Comparison of ENCODE assay signal across 32 mouse cellular contexts in the genomic region with DNA sequence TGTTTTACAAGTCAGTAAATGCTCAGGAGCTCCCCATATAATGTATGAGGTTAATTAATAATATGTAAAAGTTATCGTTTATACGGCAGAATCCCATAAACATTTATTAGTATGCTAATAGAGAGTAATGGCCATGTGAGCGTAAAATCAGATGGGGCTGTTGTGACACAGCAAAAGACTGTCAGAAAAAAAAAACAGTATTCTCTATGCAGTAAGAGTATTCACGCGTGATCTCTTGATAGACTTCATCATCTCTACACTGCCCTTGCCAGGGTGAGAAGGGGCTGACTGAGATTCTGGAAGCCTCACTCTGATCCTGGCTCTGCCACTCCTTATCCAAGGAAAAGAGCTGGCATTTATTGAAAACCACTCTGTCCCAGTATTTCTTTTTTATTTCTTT.
"Had no signal": no experiment of that assay in that cellular context is flagged by ENCODE, and none has a peak within 500 bp of the region (broad histone marks: within the 10 kb centered on the region; RNA-seq: fewer than 3 reads in every experiment).

No protein-coding gene starts in this region.

- H3K9me3 ChIP-seq: limb, embryonic 10.5 days; limb, embryonic 12.5 days; limb, embryonic 13.5 days; limb, embryonic 15.5 days; liver, embryonic 12.5 days; liver, embryonic 13.5 days; liver, embryonic 15.5 days; lung, embryonic 15.5 days; megakaryocyte, embryonic 14.5 days; midbrain, embryonic 10.5 days; midbrain, embryonic 12.5 days; midbrain, embryonic 13.5 days; midbrain, embryonic 15.5 days had no signal

- H3K4me2 ChIP-seq: limb, embryonic 12.5 days; limb, embryonic 13.5 days; limb, embryonic 15.5 days; liver, embryonic 11.5 days; liver, embryonic 12.5 days; liver, embryonic 13.5 days; liver, embryonic 15.5 days; lung, embryonic 14.5 days; lung, embryonic 15.5 days; midbrain, embryonic 11.5 days; midbrain, embryonic 12.5 days; midbrain, embryonic 13.5 days; midbrain, embryonic 15.5 days had no signal

- H3K9ac ChIP-seq: limb, embryonic 12.5 days; limb, embryonic 13.5 days; limb, embryonic 15.5 days; liver, embryonic 12.5 days; liver, embryonic 13.5 days; liver, embryonic 14.5 days; liver, embryonic 15.5 days; liver, postnatal 0 days; lung, embryonic 14.5 days; lung, embryonic 15.5 days; midbrain, embryonic 12.5 days; midbrain, embryonic 13.5 days; midbrain, embryonic 15.5 days had no signal

- H3K27me3 ChIP-seq: liver, embryonic 12.5 days; liver, embryonic 13.5 days; liver, embryonic 15.5 days; lung, embryonic 15.5 days; midbrain, embryonic 13.5 days; midbrain, embryonic 15.5 days had no signal

- H3K4me3 ChIP-seq: left cerebral cortex, adult 2 months; limb, embryonic 10.5 days; limb, embryonic 12.5 days; limb, embryonic 13.5 days; limb, embryonic 15.5 days; liver, embryonic 12.5 days; liver, embryonic 13.5 days; liver, embryonic 15.5 days; lung, embryonic 15.5 days; megakaryocyte, embryonic 14.5 days; midbrain, embryonic 10.5 days; midbrain, embryonic 12.5 days; midbrain, embryonic 13.5 days; midbrain, embryonic 15.5 days; myocyte had no signal

- H3K36me3 ChIP-seq: limb, embryonic 10.5 days; limb, embryonic 12.5 days; limb, embryonic 13.5 days; limb, embryonic 15.5 days; liver, embryonic 12.5 days; liver, embryonic 13.5 days; liver, embryonic 15.5 days; lung, embryonic 15.5 days; midbrain, embryonic 10.5 days; midbrain, embryonic 12.5 days; midbrain, embryonic 13.5 days; midbrain, embryonic 15.5 days had no signal

- ATAC-seq: liver, embryonic 12.5 days; liver, postnatal 0 days; lung, postnatal 0 days; midbrain, embryonic 13.5 days; midbrain, embryonic 15.5 days; midbrain, embryonic 16.5 days had no signal

- H3K4me1 ChIP-seq: liver, embryonic 12.5 days; liver, embryonic 15.5 days; megakaryocyte, embryonic 14.5 days; midbrain, embryonic 12.5 days; midbrain, embryonic 13.5 days; midbrain, embryonic 15.5 days had no signal

- H3K27ac ChIP-seq: left cerebral cortex, adult 2 months; limb, embryonic 10.5 days; limb, embryonic 12.5 days; limb, embryonic 13.5 days; limb, embryonic 15.5 days; liver, embryonic 12.5 days; liver, embryonic 13.5 days; liver, embryonic 14.5 days; liver, embryonic 15.5 days; lung, embryonic 15.5 days; macrophage; midbrain, embryonic 10.5 days; midbrain, embryonic 12.5 days; midbrain, embryonic 13.5 days; midbrain, embryonic 15.5 days had no signal

- DNase-seq: left cerebral cortex, postnatal 4 days; liver; liver, embryonic 13.5 days; liver, postnatal 0 days; lung, adult 18-20 months; lung, adult 2 months; lung, embryonic 14.5 days; lung, postnatal 10 days; lung, postnatal 14 days; lung, postnatal 36 days; lung, postnatal 4 days; midbrain, embryonic 14.5 days had no signal
